Mouse (Mus musculus) granulocyte monocyte progenitor cell, adult 5-6 weeks (primary cell): Measurements from ENCODE around the gene Snd1. TPM values are rescaled to one million over a fixed set of nuclear protein-coding genes. Genes with fewer than 3 reads are reported as not detected.

Source experiments
- ATAC-seq: replicated peaks from 2 replicates; pipeline ENCODE4 v1.8.0; 2016; ENCODE audit warnings: mild to moderate bottlenecking, moderate TSS enrichment, inconsistent platforms; ENCODE audit not compliant: poor library complexity, severe bottlenecking
- total RNA-seq, 2 experiments: library from RNA; stranded (forward) in 1 of 2; stranded (reverse) in 1 of 2; fragments of 200-712, 200-1000 nt in 1 of 2; fragments of >200 nt in 1 of 2; fragmentation: Nextera tagmentation in 1 of 2; gene quantifications; 2 replicates each; pipeline ENCODE4 v1.2.3; 2014 to 2017

Gene Snd1
- total RNA-seq, 2 experiments from 2014 or later = 139 to 188 TPM

DNA sequence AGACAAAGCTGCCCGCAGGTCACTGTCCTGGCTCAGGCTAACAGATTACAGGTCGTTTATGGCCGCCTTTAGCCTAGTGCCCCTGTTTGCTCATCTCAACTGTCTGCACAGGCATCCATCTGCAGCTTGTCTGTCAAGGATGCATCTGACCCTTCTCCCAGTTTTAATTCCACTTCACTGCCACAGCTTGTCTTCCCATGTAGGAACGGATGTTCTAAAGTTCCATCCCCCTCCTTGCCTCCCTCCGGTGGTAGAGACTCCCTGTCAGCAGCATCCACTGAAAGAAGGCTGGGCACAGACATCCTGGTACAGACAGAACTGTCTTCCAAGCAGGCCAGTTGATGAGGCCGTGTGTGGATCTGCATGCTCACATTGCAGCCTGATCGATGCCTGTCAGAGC, 377.4 kb downstream of the Snd1 start:
- ATAC-seq = no peak

DNA sequence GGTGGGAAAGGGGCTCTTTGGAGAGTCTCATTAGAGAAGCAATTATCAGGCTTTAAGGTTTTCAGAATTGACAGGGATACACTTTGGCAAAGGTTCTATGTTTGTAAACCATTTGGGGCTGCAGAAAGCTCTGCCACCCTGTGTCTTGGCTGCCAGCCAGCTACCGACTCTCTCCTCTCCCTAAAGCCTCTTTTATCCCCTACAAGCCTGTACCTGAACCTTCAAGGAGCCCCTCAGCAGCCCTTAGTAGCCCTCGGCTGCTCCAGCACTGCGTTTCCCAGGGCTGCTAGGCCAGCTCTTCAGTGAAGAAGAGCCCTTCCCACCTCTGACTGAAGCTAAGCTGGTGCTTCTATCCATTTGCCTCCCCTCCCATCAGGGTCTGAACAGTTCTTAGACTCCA, 378.2 kb downstream of the Snd1 start:
- no peak for ATAC-seq

DNA sequence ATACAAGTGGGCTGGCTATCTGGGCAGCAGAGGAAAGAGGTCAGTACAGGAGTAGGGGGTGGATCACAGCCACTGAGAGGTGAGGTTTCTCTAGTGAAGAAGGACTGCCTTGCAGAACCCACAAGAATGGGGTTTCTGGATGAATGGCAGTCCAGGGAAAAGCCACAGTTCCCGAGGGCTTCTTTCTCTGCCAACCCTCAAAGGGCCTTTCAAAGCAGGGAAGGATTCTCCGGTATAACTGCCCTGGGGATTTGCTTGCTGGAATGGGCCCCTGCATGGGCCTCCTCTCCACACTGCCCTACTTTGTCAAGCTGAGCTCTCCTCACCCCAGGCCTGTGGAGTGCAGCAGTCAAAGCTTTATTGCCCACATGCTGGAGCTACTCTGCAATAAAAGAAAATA, 378.7 kb downstream of the Snd1 start:
- ATAC-seq = no peak

DNA sequence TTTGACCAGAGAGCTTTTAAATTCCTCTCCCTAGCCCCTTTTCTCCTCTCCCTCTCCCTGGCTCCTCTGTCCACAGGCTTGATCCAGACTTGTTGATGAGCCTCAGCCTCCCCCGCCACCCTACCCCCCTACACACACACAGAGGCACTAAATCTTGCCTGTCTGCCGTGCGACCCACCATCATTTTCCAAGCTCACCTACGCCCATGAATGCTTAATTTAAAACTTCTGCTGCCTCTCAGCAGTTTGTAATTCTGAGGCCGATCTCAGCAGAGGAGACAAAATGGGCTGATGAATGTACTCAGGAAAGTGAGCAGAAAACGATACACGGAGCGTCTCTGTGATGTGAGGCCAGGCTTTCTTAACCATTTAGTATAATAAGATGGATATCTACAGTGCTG, 379.7 kb downstream of the Snd1 start:
- ATAC-seq = no peak

DNA sequence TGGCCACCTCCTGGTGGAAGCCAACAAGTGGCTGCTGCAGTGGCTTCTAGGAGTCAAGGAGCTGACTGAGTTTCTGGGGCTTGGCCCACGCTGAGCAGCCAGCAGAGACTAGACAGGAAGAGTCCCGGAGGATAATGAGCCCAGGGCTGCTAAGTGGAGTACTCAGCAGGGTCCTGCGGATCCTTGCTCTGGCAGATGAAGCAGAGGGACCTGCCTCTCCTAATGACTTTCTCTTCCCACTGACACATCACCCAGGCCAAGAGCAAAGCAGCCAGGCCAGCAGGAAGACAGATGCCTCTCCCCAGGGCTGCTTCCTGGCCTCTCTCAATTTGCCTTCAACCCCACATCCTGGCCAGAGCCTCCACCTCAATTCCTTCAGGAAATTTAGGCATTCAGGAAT, 380.5 kb downstream of the Snd1 start:
- ATAC-seq = no peak

DNA sequence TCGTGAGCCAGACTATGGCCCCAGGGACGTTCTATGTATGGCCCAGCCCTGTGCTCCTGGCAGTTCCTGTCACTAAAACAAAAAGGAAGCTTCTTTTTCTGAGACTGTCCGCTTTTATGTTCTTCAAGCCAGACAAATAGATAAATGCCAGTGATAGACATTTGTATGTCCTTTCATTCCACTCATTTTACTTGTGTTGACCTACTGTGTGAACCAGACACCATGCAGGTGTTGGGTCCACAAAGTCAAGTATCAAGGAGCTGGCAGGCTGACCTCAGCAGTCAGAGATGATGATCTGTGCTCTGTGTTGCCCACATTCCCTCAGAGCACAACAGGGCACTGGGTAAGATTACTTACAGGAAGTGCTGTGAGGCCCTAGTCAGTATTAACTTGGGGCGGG, 381.9 kb downstream of the Snd1 start:
- no peak for ATAC-seq

DNA sequence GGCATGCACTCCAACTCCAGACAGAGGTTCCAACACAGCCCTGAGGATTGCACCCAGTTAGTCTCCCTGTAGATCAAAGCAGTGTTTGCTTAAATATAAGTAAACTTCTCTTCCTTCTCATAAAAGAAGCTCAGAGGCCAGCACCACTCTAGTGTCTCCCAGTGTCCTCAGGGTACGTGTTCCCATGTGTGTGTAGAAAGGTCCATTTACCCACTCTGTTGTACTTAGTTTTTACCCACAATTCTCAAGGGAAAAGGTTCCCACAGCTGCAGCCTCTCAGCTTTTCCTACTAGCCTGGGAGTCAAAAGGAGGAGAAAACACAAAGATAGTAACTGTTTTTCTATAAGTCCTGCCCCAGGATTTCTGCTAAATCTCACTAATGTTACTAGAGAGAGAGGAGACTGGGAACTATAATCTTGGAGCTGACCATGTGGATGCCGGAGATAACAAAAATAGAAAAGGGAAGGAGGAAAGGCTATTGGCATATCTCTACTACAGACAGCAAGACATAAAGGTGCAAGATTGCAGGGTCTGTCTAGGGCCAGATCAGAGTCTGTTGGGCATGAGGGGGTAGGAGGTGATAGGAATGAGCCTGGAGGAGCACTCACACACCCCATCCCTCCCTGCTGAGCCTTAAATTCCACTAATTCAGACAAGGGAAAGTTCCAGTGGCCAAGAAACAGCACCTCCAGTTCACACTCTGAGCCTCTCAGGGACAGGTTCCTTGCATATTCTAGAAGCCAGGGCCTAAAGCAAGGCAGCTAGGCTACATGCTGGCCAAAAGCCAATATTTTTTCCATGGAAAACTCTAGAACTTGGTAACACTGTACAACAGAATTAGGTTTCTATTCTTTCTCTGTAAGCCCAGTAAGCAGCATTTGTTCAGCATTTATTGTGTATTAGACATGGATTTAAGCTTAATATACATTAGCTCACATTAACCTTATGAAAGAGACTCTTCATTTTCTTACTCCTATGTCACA, 382.6 kb downstream of the Snd1 start:
- no peak for ATAC-seq

DNA sequence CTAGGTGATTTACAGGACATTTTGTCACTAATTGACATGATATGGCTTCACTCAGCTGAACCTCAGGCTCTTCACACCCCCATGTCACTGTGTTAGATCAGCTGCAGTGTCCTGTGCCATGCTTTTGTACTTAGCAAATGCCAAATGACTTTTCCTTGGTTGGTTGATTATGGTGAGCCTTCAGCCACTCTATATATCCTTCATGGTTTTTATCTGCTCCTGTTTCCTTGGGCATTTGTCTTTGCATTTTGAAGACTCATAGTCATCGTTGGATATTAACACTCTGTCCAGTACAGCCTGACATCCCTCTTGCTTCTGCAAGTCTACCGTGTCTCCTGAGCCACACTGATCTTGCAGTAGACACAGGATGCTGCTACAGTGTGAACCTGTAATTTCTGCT, 384.2 kb downstream of the Snd1 start:
- no peak for ATAC-seq

DNA sequence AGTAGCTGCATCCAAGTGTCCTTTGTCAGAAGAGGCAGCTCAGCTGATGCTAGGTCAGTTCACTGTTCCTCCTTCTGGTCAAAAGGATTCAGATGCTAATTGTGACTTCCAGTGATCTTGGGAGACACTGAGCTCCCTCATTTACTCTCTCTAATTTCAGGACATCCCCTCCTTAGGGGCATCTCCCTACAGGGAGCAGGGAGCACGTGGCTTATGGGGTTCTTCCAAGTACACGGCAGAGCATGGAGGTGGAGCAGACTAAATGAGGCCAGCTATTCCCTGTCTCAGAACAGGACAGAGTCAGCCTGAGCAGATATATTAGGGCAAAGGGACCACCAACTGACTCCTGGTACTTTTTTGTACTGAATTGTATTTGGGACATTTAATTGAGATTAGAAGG, 385.5 kb downstream of the Snd1 start:
- no peak for ATAC-seq

DNA sequence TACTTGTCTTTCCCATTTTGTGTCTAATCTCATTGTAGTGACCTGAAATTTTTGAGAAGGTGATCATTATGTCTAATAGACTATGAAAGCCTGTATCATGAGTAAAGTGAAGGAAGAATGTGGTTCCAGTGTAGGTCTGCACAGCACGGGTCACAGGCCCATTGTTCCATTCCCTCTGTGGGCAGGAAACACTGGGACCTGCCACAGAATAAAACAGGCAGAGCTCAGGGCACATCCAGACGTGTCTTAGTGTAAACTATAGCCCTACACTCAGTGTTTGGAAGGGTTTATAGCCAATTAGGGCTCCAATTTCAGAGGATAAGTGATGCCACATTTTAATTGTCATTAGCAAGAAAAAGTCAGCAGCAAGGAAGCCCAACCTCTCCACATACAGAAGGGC, 386.0 kb downstream of the Snd1 start:
- ATAC-seq = no peak

DNA sequence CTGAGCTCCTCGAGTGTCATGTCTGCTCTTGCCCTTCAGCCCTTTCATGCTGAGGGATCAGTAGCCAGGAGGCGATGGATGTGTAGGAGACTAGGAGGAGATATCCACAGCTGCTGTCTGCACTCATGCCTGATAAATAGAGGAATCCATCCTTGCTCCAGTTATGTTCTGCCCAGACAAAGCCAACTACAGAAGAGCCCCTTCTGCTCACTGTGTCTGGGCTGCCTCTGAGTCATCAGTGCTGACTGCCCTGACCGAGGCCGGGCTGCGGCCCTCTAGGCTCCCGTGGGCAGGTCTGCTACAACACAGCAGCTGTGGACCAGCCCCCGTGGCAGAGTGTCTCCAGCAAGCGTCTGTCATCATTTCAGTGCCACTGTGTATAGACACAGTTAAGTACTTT, 387.4 kb downstream of the Snd1 start:
- ATAC-seq = no peak

DNA sequence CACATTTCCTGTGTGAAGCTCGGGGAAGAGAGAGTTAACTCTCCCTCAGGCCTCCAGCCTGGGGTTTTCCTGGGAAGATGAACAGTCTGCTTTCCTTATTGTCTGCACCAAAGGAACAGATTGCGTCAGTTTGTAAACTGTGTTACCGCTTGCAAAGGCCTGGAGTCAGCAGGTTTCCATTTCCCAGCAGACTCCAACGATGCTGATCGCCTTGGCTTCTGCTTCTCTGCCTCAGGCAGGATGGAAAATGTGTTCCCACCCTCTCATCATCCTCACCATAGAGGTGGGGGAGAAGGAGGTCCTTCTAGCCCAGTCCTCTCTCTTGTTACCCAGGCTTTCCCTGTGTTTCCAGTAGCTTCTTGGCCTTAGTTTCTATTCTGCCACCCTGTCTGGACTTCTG, 389.7 kb downstream of the Snd1 start:
- no peak for ATAC-seq

DNA sequence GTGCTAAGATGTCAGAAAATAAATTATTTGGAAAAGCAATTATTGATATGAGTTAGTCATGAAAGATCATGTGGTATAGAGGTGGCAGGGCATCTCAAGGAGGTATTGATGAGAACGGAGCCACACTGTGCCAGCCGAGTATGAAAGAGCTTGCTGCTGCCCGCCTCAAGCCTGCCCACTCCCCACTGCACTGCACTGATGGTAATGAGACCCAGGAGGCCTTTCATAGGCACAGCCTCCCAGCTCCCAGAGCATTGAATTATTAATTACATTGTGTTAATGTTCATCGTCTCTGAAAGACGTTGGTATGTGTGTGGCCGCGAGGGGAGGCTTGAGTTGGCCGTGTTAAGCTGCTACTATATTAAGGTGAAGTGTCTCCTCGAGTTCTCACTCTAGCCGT, 390.2 kb downstream of the Snd1 start:
- ATAC-seq = no peak

DNA sequence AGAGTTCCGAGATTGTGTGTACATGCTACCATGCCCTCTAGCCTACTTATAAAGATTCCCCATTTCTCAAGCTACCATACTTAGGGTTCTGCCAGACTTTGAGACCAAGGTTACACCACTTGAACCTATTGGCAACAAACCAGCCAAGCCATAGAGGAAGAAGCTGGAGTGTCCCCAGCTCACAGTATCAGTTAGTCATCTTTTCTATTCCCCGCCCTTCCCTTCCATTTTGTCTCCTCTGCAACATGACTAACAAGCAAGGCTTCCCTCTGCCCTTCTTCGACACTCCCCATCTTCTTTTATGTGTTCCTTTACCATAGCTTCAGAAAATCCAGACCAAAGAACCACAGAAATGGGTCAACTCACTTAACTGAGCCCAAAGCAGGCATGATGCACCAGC, 391.3 kb downstream of the Snd1 start:
- ATAC-seq = no peak

DNA sequence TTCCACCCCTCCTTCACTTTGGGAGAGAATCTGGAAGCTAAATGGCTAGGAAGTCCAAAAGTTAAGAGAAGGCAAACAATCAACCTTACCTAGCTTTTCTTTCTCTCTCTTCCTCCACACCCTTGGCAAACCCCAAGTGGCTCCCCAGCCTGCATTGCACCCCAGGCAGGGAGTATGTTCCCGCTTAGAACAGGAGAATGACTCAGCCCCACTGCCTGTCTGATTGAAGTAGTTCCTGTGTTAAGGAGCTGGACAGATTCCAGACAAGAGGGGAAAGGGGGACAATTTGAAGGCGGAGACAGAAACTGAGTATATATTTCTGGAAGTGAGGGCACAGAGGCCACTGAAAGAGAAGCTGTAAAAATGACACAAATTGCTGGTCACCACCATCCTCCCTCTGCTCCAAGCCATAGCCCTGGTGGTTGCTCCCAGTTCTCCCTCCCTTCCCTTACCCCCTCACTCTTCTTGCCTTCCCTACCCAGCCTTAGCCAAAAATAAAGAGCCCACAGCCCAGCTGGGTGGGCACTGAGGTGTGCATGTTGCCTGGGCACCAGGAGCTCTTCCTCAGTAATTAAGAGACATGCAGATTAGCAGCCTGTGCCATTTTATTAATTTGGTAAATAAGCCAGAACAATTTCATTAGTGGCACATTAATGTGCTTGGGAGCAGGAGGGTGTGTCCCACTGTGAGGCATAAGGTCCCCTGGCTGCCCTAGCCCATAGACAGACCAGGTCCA, 392.7 kb downstream of the Snd1 start:
- ATAC-seq = 0 out of 2 replicates have a peak, but pooled peaks have one; percentile 21

DNA sequence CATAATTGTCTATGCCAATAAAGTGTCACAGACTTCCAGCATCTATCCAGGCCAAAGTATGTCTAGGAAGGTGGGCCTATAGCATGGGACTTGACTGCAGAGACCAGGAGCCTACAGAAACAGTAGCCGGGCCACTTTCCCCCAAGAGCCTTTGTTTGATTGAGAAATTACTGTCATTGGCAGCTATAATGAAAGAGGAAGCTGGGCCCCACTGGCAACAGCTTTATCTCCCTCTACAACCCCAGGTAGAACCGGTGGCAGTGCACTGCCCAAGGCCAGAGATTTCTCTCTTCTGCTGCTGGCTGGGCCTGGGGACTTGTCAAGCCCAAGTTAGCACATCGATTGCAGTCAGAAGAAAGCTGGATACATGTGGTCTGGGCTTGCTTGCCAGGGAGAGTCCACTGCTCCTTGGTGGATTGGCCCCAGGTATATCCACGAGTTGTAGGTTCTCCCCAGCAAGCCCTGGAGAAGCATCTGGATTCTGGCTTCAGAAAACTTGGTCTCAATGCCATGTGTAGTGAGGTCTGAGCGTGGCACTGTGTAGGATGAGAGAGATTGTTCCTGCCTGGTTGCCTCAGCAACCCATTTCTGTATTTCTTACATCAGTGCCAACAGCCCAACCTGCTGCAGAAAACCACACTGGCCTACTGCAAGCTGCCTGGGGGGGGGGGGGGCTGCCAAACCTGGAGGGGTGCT, 396.9 kb downstream of the Snd1 start:
- peak; percentile 62 for ATAC-seq

DNA sequence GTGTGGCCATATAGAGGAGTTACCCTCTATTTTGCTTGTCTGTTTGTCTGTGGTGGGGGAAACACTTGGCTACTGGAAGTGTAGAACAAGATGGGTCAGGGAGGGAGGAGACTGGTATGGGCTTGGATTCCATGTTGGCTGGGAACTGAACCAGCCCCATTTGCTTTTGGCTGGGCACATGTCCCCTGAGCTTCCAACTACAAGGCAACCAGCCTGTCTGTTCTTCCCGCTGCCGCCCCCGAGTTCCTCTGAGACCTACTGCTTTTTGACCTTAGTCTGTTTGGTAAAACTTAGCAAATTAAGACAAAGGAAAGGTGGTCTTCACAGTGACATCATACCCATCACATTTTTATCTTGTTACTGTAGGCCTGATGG, 397.5 kb downstream of the Snd1 start:
- no peak for ATAC-seq

DNA sequence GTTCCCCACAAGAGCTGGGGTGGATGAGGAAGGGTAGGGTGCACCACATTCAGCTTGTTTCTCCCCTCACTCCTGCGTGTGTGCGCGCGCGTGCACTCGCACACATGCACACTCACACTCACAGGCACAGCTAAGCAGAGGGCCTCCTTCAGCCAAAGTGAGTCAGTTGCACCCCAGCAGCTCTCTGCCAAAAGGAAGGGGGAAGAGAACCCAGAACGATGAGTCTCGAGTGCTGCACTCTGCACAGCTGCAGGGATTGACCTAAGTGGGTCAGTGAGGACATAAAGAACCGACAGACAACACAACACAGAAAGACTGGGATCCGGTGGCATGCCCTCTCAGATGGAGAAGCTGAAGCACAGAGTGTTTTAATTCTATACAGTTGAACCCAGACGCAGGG, 399.1 kb downstream of the Snd1 start:
- ATAC-seq = no peak

DNA sequence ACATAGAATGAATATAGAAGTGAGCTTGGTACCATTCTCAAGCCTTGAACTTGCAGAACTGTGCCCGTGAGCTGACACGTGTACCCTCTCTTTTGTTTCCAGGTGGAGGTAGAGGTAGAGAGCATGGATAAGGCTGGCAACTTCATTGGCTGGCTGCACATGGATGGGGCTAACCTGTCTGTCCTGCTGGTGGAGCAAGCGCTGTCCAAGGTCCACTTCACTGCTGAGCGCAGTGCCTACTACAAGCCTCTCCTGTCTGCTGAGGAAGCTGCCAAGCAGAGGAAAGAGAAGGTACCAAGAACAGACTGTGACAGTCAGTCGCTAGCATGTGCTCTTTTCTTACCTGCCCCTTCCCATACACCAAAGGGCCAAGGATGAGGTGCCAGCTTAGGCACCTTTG, 399.8 kb downstream of the Snd1 start:
- no peak for ATAC-seq

DNA sequence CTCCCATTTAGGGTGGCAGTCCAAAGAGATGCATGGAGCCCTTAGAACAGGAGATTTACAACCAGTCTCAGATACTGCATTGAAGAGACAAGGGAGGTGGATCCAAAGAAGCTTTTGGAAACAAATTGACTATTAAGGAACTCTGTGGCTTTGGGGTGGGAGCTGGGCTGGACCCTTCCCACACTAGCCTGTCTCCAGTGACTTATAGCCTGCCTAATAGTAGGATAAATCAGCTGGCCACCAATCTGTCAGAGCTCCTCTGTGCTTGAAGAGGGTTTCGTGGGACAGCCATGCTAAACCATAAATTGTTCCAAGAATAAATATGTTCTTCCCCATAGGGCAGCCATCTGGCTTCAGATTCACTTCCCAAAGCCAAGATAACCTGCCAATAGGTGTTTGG, 400.4 kb downstream of the Snd1 start:
- ATAC-seq = no peak

DNA sequence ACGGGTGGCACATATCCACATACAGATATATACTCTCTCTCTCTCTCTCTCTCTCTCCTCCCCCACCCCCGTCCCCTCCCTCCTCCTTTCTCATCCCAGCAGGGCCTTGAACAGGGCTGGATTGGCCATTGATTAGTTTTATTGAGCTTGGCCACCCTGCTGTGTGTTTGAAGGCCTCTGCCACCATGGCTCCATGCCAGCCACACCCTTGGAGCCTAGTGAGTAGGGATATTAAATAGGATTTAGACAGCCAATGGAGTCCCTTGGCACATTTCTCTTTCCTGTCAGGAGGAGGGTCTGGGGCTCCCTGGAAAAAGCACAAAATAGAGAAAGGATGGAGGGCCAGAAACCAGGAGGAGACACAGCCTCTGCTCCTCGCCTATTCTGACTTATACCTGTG, 401.6 kb downstream of the Snd1 start:
- no peak for ATAC-seq
